Mouse (Mus musculus): ENCODE data around the gene Dnajc28.

DNA sequence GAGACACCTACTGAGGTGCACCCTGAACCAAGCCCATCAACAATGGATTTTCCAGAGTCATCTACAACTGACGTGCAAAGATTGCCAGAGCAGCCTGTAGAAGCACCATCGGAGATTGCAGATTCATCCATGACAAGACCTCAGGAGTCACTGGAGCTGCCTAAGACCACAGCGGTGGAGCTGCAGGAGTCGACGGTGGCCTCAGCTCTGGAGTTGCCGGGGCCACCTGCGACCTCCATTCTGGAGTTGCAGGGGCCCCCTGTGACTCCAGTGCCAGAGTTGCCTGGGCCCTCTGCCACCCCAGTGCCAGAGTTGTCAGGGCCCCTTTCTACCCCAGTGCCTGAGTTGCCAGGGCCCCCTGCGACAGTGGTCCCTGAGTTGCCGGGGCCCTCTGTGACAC, 36.5 kb upstream of the Dnajc28 start:
- no peak for TF ChIP-seq EP300 (IDR thresholded peaks at IDR 0.05; ENCODE audit: low read depth)
- TF ChIP-seq CTCF (IDR thresholded peaks at IDR 0.05; ENCODE audit: low read depth), result no peak
